Mouse (Mus musculus): ENCODE results near the gene Apoc3. TPM values are rescaled to one million over a fixed set of nuclear protein-coding genes. Genes with fewer than 3 reads are reported as not detected.

Gene Apoc3
- total and polyA plus RNA-seq, 3 experiments: 1.4 TPM; not detected in 2

GRCm38 (mm10) chr9:46208401-46208974 lies 26.9 kb downstream of the Apoc3 start:
- Histone ChIP-seq H3K4me1 (ENCODE audit: control insufficient read depth, insufficient read depth, low read length) (no peaks in the 10 kb centered on the region), H3K4me3 (no peak overlapping the region), H3K9ac (ENCODE audit: low read depth, low read length) (no peak overlapping the region), H3K36me3 (ENCODE audit: control insufficient read depth, insufficient read depth, low read length) (no peaks in the 10 kb centered on the region), H3K27me3 (ENCODE audit: control insufficient read depth, insufficient read depth, low read length) (no peaks in the 10 kb centered on the region), H3K79me2 (replicated peaks; ENCODE audit: control insufficient read depth, insufficient read depth, low read length) (no peaks in the 10 kb centered on the region), H3K27ac (no peak overlapping the region)
- WGBS: 88% methylated on average over 13 of the region's 13 CpGs
- TF ChIP-seq EP300 (IDR thresholded peaks at IDR 0.05; ENCODE audit: insufficient read depth, low read depth, low read length): no peak
- TF ChIP-seq POLR2A (IDR thresholded peaks at IDR 0.05; ENCODE audit: insufficient read depth, low read depth, low read length): no peak
- TF ChIP-seq CTCF (IDR thresholded peaks at IDR 0.05): no peak
- intact Hi-C loops (cut with DNase I): no loop called here
- no peak for DNase-seq

GRCm38 (mm10) chr9:46207501-46207869 lies 28.0 kb downstream of the Apoc3 start:
- Histone ChIP-seq H3K27me3 (ENCODE audit: control insufficient read depth, insufficient read depth, low read length) (no peaks in the 10 kb centered on the region), H3K4me1 (ENCODE audit: control insufficient read depth, insufficient read depth, low read length) (no peaks in the 10 kb centered on the region), H3K4me3 (no peak overlapping the region), H3K9ac (ENCODE audit: low read depth, low read length) (no peak overlapping the region), H3K27ac (no peak overlapping the region), H3K79me2 (replicated peaks; ENCODE audit: control insufficient read depth, insufficient read depth, low read length) (no peaks in the 10 kb centered on the region), H3K36me3 (ENCODE audit: control insufficient read depth, insufficient read depth, low read length) (no peaks in the 10 kb centered on the region)
- 88% methylated on average over 6 of the region's 6 CpGs for WGBS
- no peak for DNase-seq
- intact Hi-C loops (cut with DNase I): no loop called here
- no peak for TF ChIP-seq POLR2A (IDR thresholded peaks at IDR 0.05; ENCODE audit: insufficient read depth, low read depth, low read length)
- no peak for TF ChIP-seq CTCF (IDR thresholded peaks at IDR 0.05)
- no peak for TF ChIP-seq EP300 (IDR thresholded peaks at IDR 0.05; ENCODE audit: insufficient read depth, low read depth, low read length)

GRCm38 (mm10) chr9:46206834-46207500 lies 28.5 kb downstream of the Apoc3 start:
- Histone ChIP-seq H3K27ac (no peak overlapping the region), H3K4me1 (ENCODE audit: control insufficient read depth, insufficient read depth, low read length) (no peaks in the 10 kb centered on the region), H3K9ac (ENCODE audit: low read depth, low read length) (no peak overlapping the region), H3K27me3 (ENCODE audit: control insufficient read depth, insufficient read depth, low read length) (no peaks in the 10 kb centered on the region), H3K79me2 (replicated peaks; ENCODE audit: control insufficient read depth, insufficient read depth, low read length) (no peaks in the 10 kb centered on the region), H3K4me3 (no peak overlapping the region), H3K36me3 (ENCODE audit: control insufficient read depth, insufficient read depth, low read length) (no peaks in the 10 kb centered on the region)
- intact Hi-C loops (cut with DNase I): no loop called here
- TF ChIP-seq POLR2A (IDR thresholded peaks at IDR 0.05; ENCODE audit: insufficient read depth, low read depth, low read length): no peak
- no peak for TF ChIP-seq CTCF (IDR thresholded peaks at IDR 0.05)
- no peak for TF ChIP-seq EP300 (IDR thresholded peaks at IDR 0.05; ENCODE audit: insufficient read depth, low read depth, low read length)
- no peak for DNase-seq
- 62% methylated on average over 10 of the region's 10 CpGs for WGBS

DNA sequence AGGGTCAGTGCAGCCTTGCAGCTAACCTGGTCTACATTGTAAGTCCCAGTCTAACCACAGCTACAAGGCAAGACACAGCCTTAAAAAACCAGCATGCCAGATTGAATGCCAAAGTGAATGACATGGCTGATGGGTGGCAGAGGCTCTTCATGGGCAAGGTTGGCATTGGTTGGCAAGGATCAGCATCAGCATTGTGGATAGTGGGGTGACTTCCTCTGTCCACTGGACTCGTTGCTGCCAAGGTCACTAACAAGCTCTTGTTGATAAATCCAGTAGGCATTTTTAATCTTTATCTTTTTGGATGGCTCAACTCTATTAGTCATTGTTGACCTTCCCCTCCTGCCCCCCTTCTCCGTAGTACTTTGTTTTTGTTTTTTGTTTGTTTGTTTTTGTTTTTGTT lies 35.8 kb downstream of the Apoc3 start:
- intact Hi-C loops (cut with DNase I): loop anchor here (2.0 kb wide), 1 partner anchor 15 kb away; no protein-coding TSS in a partner anchor
- TF ChIP-seq EP300 (IDR thresholded peaks at IDR 0.05; ENCODE audit: insufficient read depth, low read depth, low read length): no peak
- TF ChIP-seq POLR2A (IDR thresholded peaks at IDR 0.05; ENCODE audit: insufficient read depth, low read depth, low read length): no peak
- no peak for TF ChIP-seq CTCF (IDR thresholded peaks at IDR 0.05)
- H3K79me2 ChIP-seq (replicated peaks; ENCODE audit: control insufficient read depth, insufficient read depth, low read length): no peaks in the 10 kb centered on the region
- H3K9ac ChIP-seq (ENCODE audit: low read depth, low read length): no peak overlapping the region
- whole genome bisulfite sequencing: 48% methylated on average over 2 of the region's 2 CpGs
- H3K27me3 ChIP-seq (ENCODE audit: control insufficient read depth, insufficient read depth, low read length): no peaks in the 10 kb centered on the region
- H3K4me3 ChIP-seq: no peak overlapping the region
- DNase-seq: no peak
- peaks cover 31% of the 10 kb centered on the region for H3K4me1 ChIP-seq (ENCODE audit: control insufficient read depth, insufficient read depth, low read length)
- peaks cover 14% of the 10 kb centered on the region for H3K36me3 ChIP-seq (ENCODE audit: control insufficient read depth, insufficient read depth, low read length)
- H3K27ac ChIP-seq: peak overlapping the region; percentile 90

DNA sequence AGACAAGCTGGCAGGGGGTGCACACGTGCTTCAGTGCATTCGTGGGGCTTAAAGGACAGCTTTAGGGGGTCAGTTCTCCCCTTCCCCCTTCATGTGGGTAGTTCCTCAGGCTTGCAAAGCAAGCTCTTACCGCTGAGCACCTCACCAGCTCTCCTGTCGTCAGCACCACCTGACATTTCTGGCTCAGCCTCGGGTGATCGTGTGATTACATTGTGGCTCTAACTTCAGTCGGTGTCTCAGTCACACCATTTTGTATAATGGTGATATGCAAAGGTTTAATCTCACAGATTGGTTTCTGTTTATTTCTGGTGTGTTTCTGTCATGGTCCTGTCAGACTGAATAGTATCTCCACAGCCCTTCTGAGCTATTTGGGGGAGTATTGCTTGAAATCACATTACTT lies 36.5 kb downstream of the Apoc3 start:
- H3K9ac ChIP-seq (ENCODE audit: low read depth, low read length): no peak overlapping the region
- H3K27ac ChIP-seq: peak overlapping the region; percentile 90

DNA sequence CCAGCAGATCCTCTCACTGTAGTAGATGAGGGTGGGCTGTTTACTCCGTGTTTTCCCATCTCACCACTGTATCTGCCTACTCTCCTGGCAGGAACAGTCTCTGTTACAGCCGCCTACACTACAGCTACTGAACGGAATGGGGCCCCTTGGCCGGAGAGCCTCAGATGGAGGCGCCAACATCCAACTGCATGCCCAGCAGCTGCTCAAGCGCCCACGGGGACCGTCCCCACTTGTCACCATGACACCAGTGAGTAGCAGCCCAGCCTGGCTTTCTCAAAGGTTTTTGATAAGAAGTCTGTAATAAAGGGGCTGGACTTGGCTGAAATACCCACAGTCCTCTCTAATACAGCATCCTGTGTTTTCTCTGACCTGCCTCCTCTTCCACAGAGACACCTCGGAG lies 37.0 kb downstream of the Apoc3 start:
- peaks cover 14% of the 10 kb centered on the region for H3K36me3 ChIP-seq (ENCODE audit: control insufficient read depth, insufficient read depth, low read length)
- TF ChIP-seq POLR2A (IDR thresholded peaks at IDR 0.05; ENCODE audit: insufficient read depth, low read depth, low read length) (no peak), EP300 (IDR thresholded peaks at IDR 0.05; ENCODE audit: insufficient read depth, low read depth, low read length) (no peak), CTCF (IDR thresholded peaks at IDR 0.05) (no peak)
- H3K79me2 ChIP-seq (replicated peaks; ENCODE audit: control insufficient read depth, insufficient read depth, low read length): no peaks in the 10 kb centered on the region
- H3K4me3 ChIP-seq: no peak overlapping the region
- H3K27ac ChIP-seq: peak overlapping the region; percentile 90
- intact Hi-C loops (cut with DNase I): loop anchor here (2.0 kb wide), 1 partner anchor 16 kb away; no protein-coding TSS in a partner anchor
- H3K27me3 ChIP-seq (ENCODE audit: control insufficient read depth, insufficient read depth, low read length): no peaks in the 10 kb centered on the region
- no peak overlapping the region for H3K9ac ChIP-seq (ENCODE audit: low read depth, low read length)
- 39% methylated on average over 9 of the region's 9 CpGs for WGBS
- peaks cover 31% of the 10 kb centered on the region for H3K4me1 ChIP-seq (ENCODE audit: control insufficient read depth, insufficient read depth, low read length)
- peak; percentile 50 to 51 for DNase-seq

More for the DNA sequence above, 36.5 kb downstream of the Apoc3 start:
- Histone ChIP-seq H3K4me1 (ENCODE audit: control insufficient read depth, insufficient read depth, low read length) (peaks cover 31% of the 10 kb centered on the region), H3K4me3 (no peak overlapping the region), H3K27me3 (ENCODE audit: control insufficient read depth, insufficient read depth, low read length) (no peaks in the 10 kb centered on the region), H3K79me2 (replicated peaks; ENCODE audit: control insufficient read depth, insufficient read depth, low read length) (no peaks in the 10 kb centered on the region), H3K36me3 (ENCODE audit: control insufficient read depth, insufficient read depth, low read length) (peaks cover 14% of the 10 kb centered on the region)
- intact Hi-C loops (cut with DNase I): loop anchor here (2.0 kb wide), 1 partner anchor 16 kb away; no protein-coding TSS in a partner anchor
- TF ChIP-seq EP300 (IDR thresholded peaks at IDR 0.05; ENCODE audit: insufficient read depth, low read depth, low read length) (no peak), POLR2A (IDR thresholded peaks at IDR 0.05; ENCODE audit: insufficient read depth, low read depth, low read length) (no peak), CTCF (IDR thresholded peaks at IDR 0.05) (no peak)
- 62% methylated on average over 7 of the region's 7 CpGs for WGBS
- DNase-seq: no peak
